Mouse (Mus musculus) midbrain, embryonic 12.5 days (tissue): ENCODE measurements around the gene Taf8. TPM values are rescaled to one million over a fixed set of nuclear protein-coding genes. Genes with fewer than 3 reads are reported as not detected.

Experiments
- ATAC-seq: fragments of 200-750 bp; cut with Nextera tagmentation; 2 replicates; pipeline ENCODE4 v1.8.0; 2017; ENCODE audit warnings: low read depth, moderate TSS enrichment, moderate library complexity; ENCODE audit not compliant: low FRiP score
- H3K27ac ChIP-seq: fragments of 300-500 bp; sonication (generic); replicated peaks from 2 replicates; pipeline ENCODE4 v1.5.1; 2016; ENCODE audit warnings: mild to moderate bottlenecking
- H3K27me3 ChIP-seq: fragments of 300-500 bp; sonication (generic); 2 replicates; pipeline ENCODE4 v1.6.1; 2016; ENCODE audit warnings: mild to moderate bottlenecking
- H3K36me3 ChIP-seq: fragments of 300-500 bp; sonication (generic); 2 replicates; pipeline ENCODE4 v1.6.1; 2016
- H3K4me1 ChIP-seq: fragments of 300-500 bp; sonication (generic); 2 replicates; pipeline ENCODE4 v1.6.1; 2016
- H3K4me2 ChIP-seq: fragments of 300-500 bp; sonication (generic); replicated peaks from 2 replicates; pipeline ENCODE4 v1.6.1; 2016; ENCODE audit warnings: mild to moderate bottlenecking, moderate library complexity
- H3K4me3 ChIP-seq: fragments of 300-500 bp; sonication (generic); 2 replicates; pipeline ENCODE4 v1.5.1; 2016; ENCODE audit warnings: mild to moderate bottlenecking
- H3K9ac ChIP-seq: fragments of 300-500 bp; sonication (generic); replicated peaks from 2 replicates; pipeline ENCODE4 v1.6.1; 2016; ENCODE audit warnings: mild to moderate bottlenecking, moderate library complexity
- H3K9me3 ChIP-seq: fragments of 300-500 bp; sonication (generic); 2 replicates; pipeline ENCODE4 v1.6.1; 2016; ENCODE audit warnings: mild to moderate bottlenecking
- WGBS: fragments of 180-500 bp; shearing (Covaris S2); methylation state at CpG from one replicate; pipeline ENCODE4 v1.1.7; 2016; 5-methylcytosine and 5-hydroxymethylcytosine counted together
- polyA plus RNA-seq: library from polyadenylated mRNA; unstranded; fragments of >200 nt; fragmentation: Nextera tagmentation; extraction: Ambion mirVana; gene quantifications from 2 replicates; pipeline ENCODE4 v1.2.1, GENCODE M21; 2016

Taf8 gene
- polyA plus RNA-seq, 1 experiment from 2014 or later = 32.2 TPM

DNA sequence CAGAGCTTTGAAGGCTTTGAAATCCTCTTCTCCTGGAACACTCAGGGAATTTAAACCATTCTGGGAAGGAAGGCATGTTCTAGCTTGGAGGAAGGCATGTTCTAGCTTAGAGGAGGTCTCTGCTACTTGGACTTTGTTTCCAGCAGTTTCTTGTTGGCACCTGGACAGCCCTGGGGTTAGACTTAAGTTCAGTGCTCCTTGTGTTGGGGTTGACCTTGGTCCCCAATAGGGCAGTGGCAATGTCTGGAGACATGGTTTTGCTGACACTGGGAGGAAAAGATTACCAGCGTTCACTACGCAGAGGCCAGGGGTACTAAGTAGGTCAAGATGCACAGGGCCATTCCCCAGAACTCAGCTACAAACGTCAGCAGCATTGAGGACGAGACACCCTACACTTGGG, 26.9 kb downstream of the Taf8 start:
- H3K9ac ChIP-seq = no peak overlapping the region
- no peaks in the 10 kb centered on the region for H3K4me1 ChIP-seq
- WGBS = 81% methylated on average over 4 of the region's 4 CpGs
- no peaks in the 10 kb centered on the region for H3K9me3 ChIP-seq
- ATAC-seq = no peak
- H3K27me3 ChIP-seq = peaks cover 10% of the 10 kb centered on the region
- no peak overlapping the region for H3K27ac ChIP-seq
- no peak overlapping the region for H3K4me2 ChIP-seq
- H3K36me3 ChIP-seq = no peaks in the 10 kb centered on the region
- H3K4me3 ChIP-seq = no peak overlapping the region

GRCm38 (mm10) chr17:47474250-47474649, 27.8 kb downstream of the Taf8 start:
- Histone ChIP-seq H3K4me3 (no peak overlapping the region), H3K4me2 (no peak overlapping the region), H3K9ac (no peak overlapping the region), H3K9me3 (no peaks in the 10 kb centered on the region), H3K36me3 (no peaks in the 10 kb centered on the region), H3K4me1 (no peaks in the 10 kb centered on the region), H3K27ac (no peak overlapping the region), H3K27me3 (peaks cover 20% of the 10 kb centered on the region)
- 88% methylated on average over 4 of the region's 4 CpGs for WGBS
- no peak for ATAC-seq

GRCm38 (mm10) chr17:47473434-47473974, 28.6 kb downstream of the Taf8 start:
- 18% methylated on average over 8 of the region's 8 CpGs for WGBS
- H3K27me3 ChIP-seq = peaks cover 27% of the 10 kb centered on the region
- H3K9me3 ChIP-seq = no peaks in the 10 kb centered on the region
- no peak overlapping the region for H3K27ac ChIP-seq
- no peak overlapping the region for H3K4me2 ChIP-seq
- H3K4me3 ChIP-seq = no peak overlapping the region
- no peak for ATAC-seq
- no peaks in the 10 kb centered on the region for H3K36me3 ChIP-seq
- no peak overlapping the region for H3K9ac ChIP-seq
- H3K4me1 ChIP-seq = peaks cover 3% of the 10 kb centered on the region; the same call in 1 of the 2 replicates

- Histone ChIP-seq H3K4me2 (no peak overlapping the region), H3K9me3 (no peaks in the 10 kb centered on the region), H3K4me1 (peaks cover 6% of the 10 kb centered on the region; the same call in 1 of the 2 replicates), H3K27ac (no peak overlapping the region), H3K27me3 (peaks cover 35% of the 10 kb centered on the region), H3K4me3 (no peak overlapping the region), H3K9ac (no peak overlapping the region), H3K36me3 (no peaks in the 10 kb centered on the region)
- WGBS = 63% methylated on average over 15 of the region's 15 CpGs
- ATAC-seq = no peak
Measured at GRCm38 (mm10) chr17:47472435-47473350, 29.4 kb downstream of the Taf8 start.

DNA sequence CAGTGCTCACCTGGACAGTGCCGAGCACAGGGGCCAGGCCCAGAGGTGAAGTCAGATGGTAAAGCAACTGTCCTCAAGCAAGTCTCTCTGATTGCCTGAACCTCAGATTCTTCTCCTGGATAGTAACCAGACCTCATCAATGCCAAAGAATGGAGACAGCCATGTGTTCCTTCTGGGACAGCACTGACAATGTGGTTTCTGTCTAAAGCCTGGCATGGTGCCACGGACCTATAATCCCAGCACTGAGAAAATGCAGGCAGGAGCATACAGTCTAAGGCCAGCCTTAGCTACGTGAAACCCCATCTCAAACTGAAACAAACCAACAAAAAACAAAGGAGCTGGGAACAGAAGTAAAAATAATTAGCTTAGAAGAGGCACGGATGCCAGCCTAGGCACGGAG, 31.4 kb downstream of the Taf8 start:
- Histone ChIP-seq H3K27me3 (peaks cover 55% of the 10 kb centered on the region), H3K4me3 (no peak overlapping the region), H3K9ac (no peak overlapping the region), H3K4me1 (peaks cover 12% of the 10 kb centered on the region; the same call in 1 of the 2 replicates), H3K36me3 (no peaks in the 10 kb centered on the region), H3K4me2 (no peak overlapping the region), H3K27ac (no peak overlapping the region), H3K9me3 (no peaks in the 10 kb centered on the region)
- ATAC-seq = no peak
- 80% methylated on average over 5 of the region's 5 CpGs for WGBS

DNA sequence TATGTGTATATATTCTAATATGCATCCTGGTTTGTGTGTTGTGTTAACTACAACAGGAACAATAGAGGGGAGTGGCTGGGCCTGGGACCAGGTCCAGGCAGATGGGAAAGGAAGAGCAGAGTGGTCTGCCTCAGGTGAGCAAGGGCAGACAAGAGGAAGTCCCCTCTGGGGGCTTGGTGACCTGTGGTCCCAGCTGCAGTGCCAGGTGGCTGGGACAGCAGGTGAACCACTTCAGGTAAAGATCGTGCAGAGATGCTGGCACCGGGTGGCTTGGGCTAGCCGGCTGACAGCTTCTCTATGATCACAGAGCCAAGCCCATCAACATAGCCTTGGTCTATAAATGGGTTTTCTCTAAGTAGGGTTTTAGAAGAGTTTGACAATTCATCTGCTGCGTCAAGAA, 32.0 kb downstream of the Taf8 start:
- peaks cover 12% of the 10 kb centered on the region; the same call in 1 of the 2 replicates for H3K4me1 ChIP-seq
- no peak overlapping the region for H3K9ac ChIP-seq
- ATAC-seq = no peak
- no peak overlapping the region for H3K4me3 ChIP-seq
- no peaks in the 10 kb centered on the region for H3K9me3 ChIP-seq
- peaks cover 61% of the 10 kb centered on the region for H3K27me3 ChIP-seq
- no peak overlapping the region for H3K4me2 ChIP-seq
- no peaks in the 10 kb centered on the region for H3K36me3 ChIP-seq
- no peak overlapping the region for H3K27ac ChIP-seq
- WGBS = 88% methylated on average over 4 of the region's 4 CpGs

GRCm38 (mm10) chr17:47469642-47470041, 32.5 kb downstream of the Taf8 start:
- H3K27ac ChIP-seq = no peak overlapping the region
- H3K36me3 ChIP-seq = no peaks in the 10 kb centered on the region
- no peak overlapping the region for H3K4me3 ChIP-seq
- no peaks in the 10 kb centered on the region for H3K9me3 ChIP-seq
- H3K27me3 ChIP-seq = peaks cover 66% of the 10 kb centered on the region
- WGBS = 92% methylated on average over 4 of the region's 4 CpGs
- H3K4me1 ChIP-seq = peaks cover 12% of the 10 kb centered on the region; the same call in 1 of the 2 replicates
- no peak for ATAC-seq
- H3K9ac ChIP-seq = no peak overlapping the region
- H3K4me2 ChIP-seq = no peak overlapping the region

- H3K9ac ChIP-seq = no peak overlapping the region
- ATAC-seq = no peak
- peak overlapping the region; percentile 10; the same call in 1 of the 2 replicates for H3K4me3 ChIP-seq
- H3K27me3 ChIP-seq = peaks cover 77% of the 10 kb centered on the region
- H3K4me1 ChIP-seq = peaks cover 12% of the 10 kb centered on the region; the same call in 1 of the 2 replicates
- H3K27ac ChIP-seq = no peak overlapping the region
- peak overlapping the region; percentile 40 for H3K4me2 ChIP-seq
- H3K9me3 ChIP-seq = no peaks in the 10 kb centered on the region
- no peaks in the 10 kb centered on the region for H3K36me3 ChIP-seq
- WGBS = 6% methylated on average over 34 of the region's 34 CpGs
Measured at GRCm38 (mm10) chr17:47468466-47468865, 33.6 kb downstream of the Taf8 start.

DNA sequence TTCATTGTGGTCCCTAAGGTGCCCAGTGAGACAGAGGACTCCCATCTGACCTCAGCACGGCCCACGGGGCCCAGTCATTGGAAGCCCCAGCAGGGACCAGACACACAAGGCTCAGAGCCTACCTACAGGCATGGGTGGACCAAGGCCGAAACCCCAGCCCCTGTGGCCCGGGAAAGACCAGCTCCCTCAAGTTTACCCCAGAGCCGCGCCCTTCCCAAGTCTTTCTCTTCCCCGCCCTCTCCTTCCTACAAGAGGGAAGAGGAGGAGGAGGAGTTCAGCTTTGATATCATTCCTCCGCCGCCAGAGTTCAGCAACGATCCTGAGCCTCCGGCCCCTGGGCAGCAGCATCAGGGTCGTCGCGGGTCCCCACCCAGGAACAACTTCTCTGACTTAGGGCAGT, 34.0 kb downstream of the Taf8 start:
- H3K36me3 ChIP-seq = no peaks in the 10 kb centered on the region
- 22% methylated on average over 12 of the region's 14 CpGs for WGBS
- peak overlapping the region; percentile 10; the same call in 1 of the 2 replicates for H3K4me3 ChIP-seq
- no peak for ATAC-seq
- no peak overlapping the region for H3K9ac ChIP-seq
- peaks cover 12% of the 10 kb centered on the region; the same call in 1 of the 2 replicates for H3K4me1 ChIP-seq
- no peaks in the 10 kb centered on the region for H3K9me3 ChIP-seq
- peaks cover 77% of the 10 kb centered on the region for H3K27me3 ChIP-seq
- H3K27ac ChIP-seq = no peak overlapping the region
- H3K4me2 ChIP-seq = peak overlapping the region; percentile 40

DNA sequence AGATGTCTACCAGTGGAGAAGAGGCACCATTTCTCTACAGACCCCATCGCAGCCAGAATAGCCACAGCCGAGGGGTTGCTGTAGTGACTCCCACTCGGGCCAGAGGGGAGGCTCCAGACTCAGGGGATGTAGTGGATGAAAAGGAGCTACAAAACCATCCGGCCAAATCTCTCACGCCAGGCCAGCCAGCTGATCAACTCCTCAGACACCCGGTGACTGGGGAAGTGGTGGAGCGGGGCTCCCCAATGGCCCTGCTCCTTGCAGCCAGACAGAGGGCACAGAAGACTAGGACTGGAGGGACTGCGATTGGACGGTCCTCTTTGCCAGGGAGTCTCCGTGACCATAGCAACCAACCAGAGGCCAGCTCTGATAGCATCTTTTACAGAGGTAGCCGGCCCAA, 34.4 kb downstream of the Taf8 start:
- Histone ChIP-seq H3K4me1 (peaks cover 12% of the 10 kb centered on the region; the same call in 1 of the 2 replicates), H3K27ac (no peak overlapping the region), H3K9ac (no peak overlapping the region), H3K36me3 (no peaks in the 10 kb centered on the region), H3K4me3 (no peak overlapping the region), H3K27me3 (peaks cover 77% of the 10 kb centered on the region), H3K4me2 (no peak overlapping the region), H3K9me3 (no peaks in the 10 kb centered on the region)
- WGBS = 59% methylated on average over 11 of the region's 11 CpGs
- no peak for ATAC-seq

- no peak for ATAC-seq
- Histone ChIP-seq H3K36me3 (no peaks in the 10 kb centered on the region), H3K4me2 (no peak overlapping the region), H3K9ac (no peak overlapping the region), H3K27me3 (peaks cover 82% of the 10 kb centered on the region), H3K4me3 (no peak overlapping the region), H3K9me3 (no peaks in the 10 kb centered on the region), H3K4me1 (peaks cover 12% of the 10 kb centered on the region; the same call in 1 of the 2 replicates), H3K27ac (no peak overlapping the region)
- 34% methylated on average over 9 of the region's 9 CpGs for WGBS
Measured at GRCm38 (mm10) chr17:47466284-47466683, 35.8 kb downstream of the Taf8 start.

GRCm38 (mm10) chr17:47465016-47465415, 37.1 kb downstream of the Taf8 start:
- 79% methylated on average over 11 of the region's 11 CpGs for WGBS
- Histone ChIP-seq H3K27me3 (peaks cover 70% of the 10 kb centered on the region), H3K4me2 (no peak overlapping the region), H3K4me3 (no peak overlapping the region), H3K4me1 (peaks cover 12% of the 10 kb centered on the region; the same call in 1 of the 2 replicates), H3K9ac (no peak overlapping the region), H3K36me3 (no peaks in the 10 kb centered on the region), H3K9me3 (no peaks in the 10 kb centered on the region), H3K27ac (no peak overlapping the region)
- no peak for ATAC-seq
